Mouse (Mus musculus): Measurements from ENCODE around the gene Zcchc24. TPM values are rescaled to one million over a fixed set of nuclear protein-coding genes. Genes with fewer than 3 reads are reported as not detected.

Zcchc24 gene
- total and polyA plus RNA-seq, 2 experiments from 2014 or later: 20.4 to 39.3 TPM

GRCm38 (mm10) chr14:25783220-25783619 lies 14.4 kb upstream of the Zcchc24 start:
- Histone ChIP-seq H3K27ac (no peak overlapping the region), H3K4me2 (ENCODE audit: low read depth, low read length) (no peak overlapping the region), H3K36me3 (ENCODE audit: insufficient read depth, low read length) (no peaks in the 10 kb centered on the region), H3K9ac (replicated peaks; ENCODE audit: low read length) (no peak overlapping the region), H3K9me3 (ENCODE audit: low read length) (no peaks in the 10 kb centered on the region), H3K4me3 (ENCODE audit: low read length) (no peak overlapping the region), H3K4me1 (ENCODE audit: insufficient read depth, low read length) (peaks cover 4% of the 10 kb centered on the region; the same call in 1 of the 2 replicates), H3K27me3 (ENCODE audit: insufficient read depth, low read length) (no peaks in the 10 kb centered on the region)
- 64% methylated on average over 7 of the region's 7 CpGs for WGBS
- no peak for TF ChIP-seq CTCF (IDR thresholded peaks at IDR 0.05; ENCODE audit: low read depth)
- no peak for DNase-seq (ENCODE audit: low spot score)
- ATAC-seq: no peak

DNA sequence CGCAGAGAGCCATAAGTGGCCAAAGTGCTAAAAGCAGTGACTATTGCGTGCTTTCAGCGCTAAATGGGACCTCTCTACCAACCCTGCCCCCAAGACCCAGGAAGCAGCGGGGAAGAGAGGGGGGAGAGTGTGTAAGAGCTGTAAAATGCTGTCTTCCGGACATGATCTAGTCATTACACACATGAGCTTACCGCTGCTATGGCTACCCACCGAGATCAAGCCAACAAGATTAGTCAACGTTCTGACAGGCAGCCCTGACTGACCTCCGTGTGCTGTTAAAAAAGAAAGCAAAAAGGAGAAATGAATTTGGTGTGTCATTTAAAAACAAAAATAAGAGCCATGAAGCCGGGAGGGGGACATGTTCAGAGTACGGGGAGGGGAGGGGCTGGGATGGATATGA lies 11.8 kb upstream of the Zcchc24 start:
- DNase-seq (ENCODE audit: low spot score) (peak; percentile 26), ATAC-seq (no peak)
- 69% methylated on average over 11 of the region's 11 CpGs for WGBS
- Histone ChIP-seq H3K36me3 (ENCODE audit: insufficient read depth, low read length) (no peaks in the 10 kb centered on the region), H3K9me3 (ENCODE audit: low read length) (no peaks in the 10 kb centered on the region), H3K4me3 (ENCODE audit: low read length) (no peak overlapping the region), H3K9ac (replicated peaks; ENCODE audit: low read length) (no peak overlapping the region), H3K4me1 (ENCODE audit: insufficient read depth, low read length) (peaks cover 4% of the 10 kb centered on the region; the same call in 1 of the 2 replicates), H3K27me3 (ENCODE audit: insufficient read depth, low read length) (no peaks in the 10 kb centered on the region), H3K4me2 (ENCODE audit: low read depth, low read length) (no peak overlapping the region), H3K27ac (no peak overlapping the region)
- no peak for TF ChIP-seq CTCF (IDR thresholded peaks at IDR 0.05; ENCODE audit: low read depth)

DNA sequence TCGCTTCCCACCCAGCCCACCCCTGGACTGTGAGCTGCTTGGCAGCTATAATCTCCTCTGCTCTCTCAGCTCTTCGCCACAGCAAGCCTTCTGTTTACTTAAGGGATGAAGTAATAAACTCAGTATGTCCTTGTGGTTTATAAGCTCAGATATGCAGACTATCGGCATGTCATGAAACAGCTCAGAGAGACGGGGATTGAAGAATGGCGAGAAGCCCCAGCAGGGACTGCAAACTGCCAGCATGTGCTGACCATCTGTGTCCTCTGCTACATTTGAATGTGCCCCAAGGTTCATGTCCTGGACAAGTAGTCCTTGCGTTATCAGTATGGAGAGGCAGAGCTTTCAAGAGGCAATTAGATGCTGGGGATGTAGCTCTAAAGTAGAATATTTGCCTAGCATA lies 7.5 kb upstream of the Zcchc24 start:
- Histone ChIP-seq H3K4me3 (ENCODE audit: low read length) (no peak overlapping the region), H3K9ac (replicated peaks; ENCODE audit: low read length) (no peak overlapping the region), H3K27ac (no peak overlapping the region), H3K27me3 (ENCODE audit: insufficient read depth, low read length) (no peaks in the 10 kb centered on the region), H3K9me3 (ENCODE audit: low read length) (no peaks in the 10 kb centered on the region), H3K36me3 (ENCODE audit: insufficient read depth, low read length) (no peaks in the 10 kb centered on the region), H3K4me2 (ENCODE audit: low read depth, low read length) (no peak overlapping the region), H3K4me1 (ENCODE audit: insufficient read depth, low read length) (no peaks in the 10 kb centered on the region)
- 67% methylated on average over 6 of the region's 6 CpGs for WGBS
- ATAC-seq (no peak), DNase-seq (ENCODE audit: low spot score) (no peak)
- TF ChIP-seq CTCF (IDR thresholded peaks at IDR 0.05; ENCODE audit: low read depth): no peak

- 52% methylated on average over 5 of the region's 5 CpGs for WGBS
- DNase-seq (ENCODE audit: low spot score) (no peak), ATAC-seq (no peak)
- Histone ChIP-seq H3K9me3 (ENCODE audit: low read length) (no peaks in the 10 kb centered on the region), H3K4me2 (ENCODE audit: low read depth, low read length) (no peak overlapping the region), H3K9ac (replicated peaks; ENCODE audit: low read length) (no peak overlapping the region), H3K27me3 (ENCODE audit: insufficient read depth, low read length) (no peaks in the 10 kb centered on the region), H3K36me3 (ENCODE audit: insufficient read depth, low read length) (no peaks in the 10 kb centered on the region), H3K27ac (no peak overlapping the region), H3K4me1 (ENCODE audit: insufficient read depth, low read length) (no peaks in the 10 kb centered on the region), H3K4me3 (ENCODE audit: low read length) (no peak overlapping the region)
- TF ChIP-seq CTCF (IDR thresholded peaks at IDR 0.05; ENCODE audit: low read depth): no peak
These were observed 5.3 kb upstream of the Zcchc24 start for GRCm38 (mm10) chr14:25774100-25774499.

DNA sequence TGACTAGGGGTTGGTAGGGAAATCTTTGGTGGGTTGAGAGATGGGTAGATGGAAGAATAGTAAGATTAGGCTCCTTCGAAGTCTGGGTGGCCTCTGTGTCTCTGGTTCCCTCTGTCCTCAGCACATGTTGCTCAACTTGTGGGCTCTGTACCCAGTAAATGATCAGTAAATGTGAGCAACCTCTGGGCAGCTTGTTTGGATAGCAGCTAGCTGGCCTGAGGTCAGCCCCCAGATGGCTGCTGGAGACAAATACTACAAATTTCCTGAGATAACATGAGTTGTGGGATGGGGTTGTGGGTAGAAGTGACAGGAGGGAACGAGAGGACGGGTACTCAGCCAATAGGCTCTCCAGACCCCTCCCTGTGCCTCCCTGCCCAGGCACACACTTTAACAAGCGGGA lies 4.2 kb upstream of the Zcchc24 start:
- H3K4me3 ChIP-seq (ENCODE audit: low read length): no peak overlapping the region
- no peak overlapping the region for H3K9ac ChIP-seq (replicated peaks; ENCODE audit: low read length)

DNA sequence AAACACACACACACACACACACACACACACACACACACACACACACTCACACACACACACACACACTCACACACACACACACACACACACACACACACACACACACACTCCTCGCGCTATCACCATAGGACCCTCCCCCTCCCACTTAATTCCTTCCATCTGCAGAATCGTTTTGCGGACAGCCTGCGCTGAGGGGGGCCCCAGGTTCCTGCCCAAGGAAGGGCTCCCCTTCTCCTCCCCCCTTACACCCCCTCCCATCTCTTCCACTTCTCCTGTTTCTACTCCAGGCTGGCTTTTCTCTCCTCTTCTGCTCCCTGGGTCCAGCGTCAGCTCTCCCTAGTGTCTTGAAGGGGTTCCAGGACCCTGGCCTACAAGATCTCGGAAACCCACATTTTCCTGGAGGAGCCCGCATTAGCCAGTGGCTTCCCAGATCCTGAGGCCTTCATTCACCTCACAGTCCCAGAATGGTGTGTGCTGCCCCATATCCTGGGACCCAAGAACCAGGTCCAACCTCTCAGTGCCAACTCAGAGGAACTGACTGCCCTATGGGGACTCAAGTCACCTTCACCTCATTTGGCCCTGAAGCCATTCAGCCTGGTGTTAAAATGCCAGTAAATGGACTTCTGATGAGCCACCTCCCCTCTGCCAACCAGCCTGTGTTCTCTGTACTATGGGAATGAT lies 927 bp upstream of the Zcchc24 start:
- DNase-seq (ENCODE audit: low spot score) (no peak), ATAC-seq (no peak)
- no peak overlapping the region for H3K4me3 ChIP-seq (ENCODE audit: low read length)
- TF ChIP-seq CTCF (IDR thresholded peaks at IDR 0.05; ENCODE audit: low read depth): no peak
- no peak overlapping the region for H3K9ac ChIP-seq (replicated peaks; ENCODE audit: low read length)
- WGBS: 33% methylated on average over 7 of the region's 8 CpGs
- peak overlapping the region; percentile 98; the same call in 1 of the 2 replicates for H3K4me2 ChIP-seq (ENCODE audit: low read depth, low read length)
- H3K27ac ChIP-seq: no peak overlapping the region
- no peaks in the 10 kb centered on the region for H3K36me3 ChIP-seq (ENCODE audit: insufficient read depth, low read length)
- no peaks in the 10 kb centered on the region for H3K27me3 ChIP-seq (ENCODE audit: insufficient read depth, low read length)
- no peaks in the 10 kb centered on the region for H3K9me3 ChIP-seq (ENCODE audit: low read length)
- H3K4me1 ChIP-seq (ENCODE audit: insufficient read depth, low read length): peaks cover 1% of the 10 kb centered on the region; the same call in 1 of the 2 replicates

More for the DNA sequence above, 4.2 kb upstream of the Zcchc24 start:
- DNase-seq (ENCODE audit: low spot score): no peak
- H3K27ac ChIP-seq: no peak overlapping the region
- H3K27me3 ChIP-seq (ENCODE audit: insufficient read depth, low read length): no peaks in the 10 kb centered on the region
- no peak for ATAC-seq
- no peak overlapping the region for H3K4me2 ChIP-seq (ENCODE audit: low read depth, low read length)
- TF ChIP-seq CTCF (IDR thresholded peaks at IDR 0.05; ENCODE audit: low read depth): no peak
- no peaks in the 10 kb centered on the region for H3K4me1 ChIP-seq (ENCODE audit: insufficient read depth, low read length)
- no peaks in the 10 kb centered on the region for H3K36me3 ChIP-seq (ENCODE audit: insufficient read depth, low read length)
- 72% methylated on average over 4 of the region's 4 CpGs for WGBS
- no peaks in the 10 kb centered on the region for H3K9me3 ChIP-seq (ENCODE audit: low read length)

- DNase-seq (ENCODE audit: low spot score) (peak; percentile 53), ATAC-seq (peak; percentile 6)
- peak overlapping the region; percentile 74 for H3K9ac ChIP-seq (replicated peaks; ENCODE audit: low read length)
- WGBS: under 1% methylated on average over 36 of the region's 50 CpGs
- TF ChIP-seq CTCF (IDR thresholded peaks at IDR 0.05; ENCODE audit: low read depth): no peak
- H3K9me3 ChIP-seq (ENCODE audit: low read length): no peaks in the 10 kb centered on the region
- H3K4me3 ChIP-seq (ENCODE audit: low read length): peak overlapping the region; percentile 68
- H3K36me3 ChIP-seq (ENCODE audit: insufficient read depth, low read length): no peaks in the 10 kb centered on the region
- H3K27ac ChIP-seq: peak overlapping the region; percentile 90
- H3K4me2 ChIP-seq (ENCODE audit: low read depth, low read length): peak overlapping the region; percentile 98
- H3K27me3 ChIP-seq (ENCODE audit: insufficient read depth, low read length): no peaks in the 10 kb centered on the region
- peaks cover 4% of the 10 kb centered on the region; the same call in 1 of the 2 replicates for H3K4me1 ChIP-seq (ENCODE audit: insufficient read depth, low read length)
These were observed 462 bp downstream of the Zcchc24 start for GRCm38 (mm10) chr14:25768261-25768893.
